Mouse (Mus musculus): ENCODE data around the gene Ccnd3.

Ccnd3 gene

GRCm38 (mm10) chr17:47504941-47505346 is at the start of gene Ccnd3:
Gene Ccnd3, plus strand, starts transcription at chr17:47505051.
- DNase-seq (ENCODE audit: extremely low spot score, low spot score) = peak; percentile 56

- no peak for DNase-seq (ENCODE audit: extremely low spot score, low spot score)
These were observed 46.5 kb upstream of the Ccnd3 start for GRCm38 (mm10) chr17:47458310-47458709.

GRCm38 (mm10) chr17:47458936-47459335 is 45.9 kb upstream of the Ccnd3 start:
- no peak for DNase-seq (ENCODE audit: extremely low spot score, low spot score)

- DNase-seq (ENCODE audit: extremely low spot score, low spot score) = no peak
These were observed 45.4 kb upstream of the Ccnd3 start for GRCm38 (mm10) chr17:47459341-47459919.

GRCm38 (mm10) chr17:47461688-47462087 is 43.2 kb upstream of the Ccnd3 start:
- no peak for DNase-seq (ENCODE audit: extremely low spot score, low spot score)

- no peak for DNase-seq (ENCODE audit: extremely low spot score, low spot score)
These were observed 42.6 kb upstream of the Ccnd3 start for GRCm38 (mm10) chr17:47462209-47462608.

- DNase-seq (ENCODE audit: extremely low spot score, low spot score) = no peak
These were observed 42.0 kb upstream of the Ccnd3 start for GRCm38 (mm10) chr17:47462728-47463388.

GRCm38 (mm10) chr17:47464248-47464965 is 40.4 kb upstream of the Ccnd3 start:
- DNase-seq (ENCODE audit: extremely low spot score, low spot score) = no peak

- no peak for DNase-seq (ENCODE audit: extremely low spot score, low spot score)
These were observed 39.8 kb upstream of the Ccnd3 start for GRCm38 (mm10) chr17:47465016-47465415.

GRCm38 (mm10) chr17:47466284-47466683 is 38.6 kb upstream of the Ccnd3 start:
- DNase-seq (ENCODE audit: extremely low spot score, low spot score) = no peak

- DNase-seq (ENCODE audit: extremely low spot score, low spot score) = no peak
These were observed 37.2 kb upstream of the Ccnd3 start for GRCm38 (mm10) chr17:47467659-47468058.

- DNase-seq (ENCODE audit: extremely low spot score, low spot score) = no peak
These were observed 36.8 kb upstream of the Ccnd3 start for GRCm38 (mm10) chr17:47468063-47468462.

- DNase-seq (ENCODE audit: extremely low spot score, low spot score) = peak; percentile 40
These were observed 36.4 kb upstream of the Ccnd3 start for GRCm38 (mm10) chr17:47468466-47468865.

GRCm38 (mm10) chr17:47469642-47470041 is 35.2 kb upstream of the Ccnd3 start:
- DNase-seq (ENCODE audit: extremely low spot score, low spot score) = no peak

GRCm38 (mm10) chr17:47470121-47470520 is 34.7 kb upstream of the Ccnd3 start:
- DNase-seq (ENCODE audit: extremely low spot score, low spot score) = no peak

GRCm38 (mm10) chr17:47470686-47471085 is 34.2 kb upstream of the Ccnd3 start:
- no peak for DNase-seq (ENCODE audit: extremely low spot score, low spot score)

GRCm38 (mm10) chr17:47472435-47473350 is 32.2 kb upstream of the Ccnd3 start:
- no peak for DNase-seq (ENCODE audit: extremely low spot score, low spot score)

- peak; percentile 52 for DNase-seq (ENCODE audit: extremely low spot score, low spot score)
These were observed 31.3 kb upstream of the Ccnd3 start for GRCm38 (mm10) chr17:47473434-47473974.

- no peak for DNase-seq (ENCODE audit: extremely low spot score, low spot score)
These were observed 30.6 kb upstream of the Ccnd3 start for GRCm38 (mm10) chr17:47474250-47474649.

GRCm38 (mm10) chr17:47475181-47475580 is 29.7 kb upstream of the Ccnd3 start:
- DNase-seq (ENCODE audit: extremely low spot score, low spot score) = no peak

- DNase-seq (ENCODE audit: extremely low spot score, low spot score) = no peak
These were observed 29.1 kb upstream of the Ccnd3 start for GRCm38 (mm10) chr17:47475714-47476113.
